Mouse (Mus musculus) MEL (cell line): ENCODE measurements around the gene Dhrs11.
A peak's percentile ranks its signal among the peaks of the same experiment; 100 is the strongest.

Source experiments
- CHD2 ChIP-seq: IDR thresholded peaks from 2 replicates; pipeline ENCODE4 v1.6.1; 2011; ENCODE audit warnings: low read length, improper control_type of control experiment
- CTCF ChIP-seq, 3 experiments: IDR thresholded peaks in 2 of 3; conservative IDR thresholded peaks in 1 of 3; 2 replicates each; pipeline ENCODE4 v1.5.1; 2011 to 2012; ENCODE audit warnings: low read length in 3 of 3, low read depth in 2 of 3, mild to moderate bottlenecking in 2 of 3, improper control_type of control experiment in 1 of 3, inconsistent platforms in 1 of 3, mixed read lengths in 1 of 3, moderate library complexity in 1 of 3; ENCODE audit not compliant: control insufficient read depth in 1 of 3, insufficient read depth in 1 of 3, poor library complexity in 1 of 3, severe bottlenecking in 1 of 3
- E2F4 ChIP-seq: IDR thresholded peaks from 2 replicates; pipeline ENCODE4 v1.6.1; 2011; ENCODE audit warnings: low read depth, low read length, improper control_type of control experiment, borderline replicate concordance
- GABPA ChIP-seq: IDR thresholded peaks from 2 replicates; pipeline ENCODE4 v1.6.1; 2012; ENCODE audit warnings: low read depth, mild to moderate bottlenecking, inconsistent platforms, low read length, improper control_type of control experiment, moderate library complexity
- GATA1 ChIP-seq: IDR thresholded peaks from 2 replicates; pipeline ENCODE4 v1.6.1; 2011; ENCODE audit warnings: low read depth, low read length, improper control_type of control experiment
- MXI1 ChIP-seq: IDR thresholded peaks from 2 replicates; pipeline ENCODE4 v1.6.1; 2011; ENCODE audit warnings: mild to moderate bottlenecking, low read depth, low read length, improper control_type of control experiment
- POLR2A ChIP-seq, 2 experiments: IDR thresholded peaks; 2 replicates each; pipeline ENCODE4 v1.6.1; 2011 to 2012; ENCODE audit warnings: low read length in 2 of 2, mild to moderate bottlenecking in 2 of 2, control low read depth in 1 of 2, improper control_type of control experiment in 1 of 2, low read depth in 1 of 2, moderate library complexity in 1 of 2; ENCODE audit not compliant: control insufficient read depth in 1 of 2, insufficient read depth in 1 of 2, poor library complexity in 1 of 2
- POLR2AphosphoS2 ChIP-seq: IDR thresholded peaks from 2 replicates; pipeline ENCODE4 v1.6.1; 2011; ENCODE audit warnings: low read length, improper control_type of control experiment
- RAD21 ChIP-seq: IDR thresholded peaks from 2 replicates; pipeline ENCODE4 v1.6.1; 2011; ENCODE audit warnings: mild to moderate bottlenecking, low read depth, low read length, improper control_type of control experiment
- USF2 ChIP-seq, 2 experiments: IDR thresholded peaks; 2 replicates each; pipeline ENCODE4 v1.6.1; 2011 to 2012; ENCODE audit warnings: improper control_type of control experiment in 2 of 2, low read length in 2 of 2, borderline replicate concordance in 1 of 2, inconsistent platforms in 1 of 2, low read depth in 1 of 2, mild to moderate bottlenecking in 1 of 2; ENCODE audit not compliant: insufficient read depth in 1 of 2

- TF ChIP-seq E2F4: no peak
- TF ChIP-seq GABPA: no peak
- no peak for TF ChIP-seq CTCF (IDR thresholded peaks at IDR 0.05 in 2 of 3, conservative IDR thresholded peaks at IDR 0.05 in 1 of 3; ENCODE audit: control insufficient read depth in 1 of 3, insufficient read depth in 1 of 3, low read depth in 2 of 3, low read length in 3 of 3, poor library complexity in 1 of 3, severe bottlenecking in 1 of 3)
- TF ChIP-seq USF2 (IDR thresholded peaks at IDR 0.05; ENCODE audit: borderline replicate concordance in 1 of 2, insufficient read depth in 1 of 2, low read depth in 1 of 2, low read length in 2 of 2): no peak
- no peak; a peak in 1 of 4 replicates for TF ChIP-seq POLR2A (IDR thresholded peaks at IDR 0.05; ENCODE audit: control insufficient read depth in 1 of 2, insufficient read depth in 1 of 2, low read depth in 1 of 2, low read length in 2 of 2, poor library complexity in 1 of 2)
- no peak for TF ChIP-seq CHD2
- TF ChIP-seq GATA1: no peak
- no peak for TF ChIP-seq RAD21
- TF ChIP-seq POLR2AphosphoS2: 0 out of 2 replicates have a peak, but pooled peaks have one; percentile 9
- TF ChIP-seq MXI1: no peak
Observed at GRCm38 (mm10) chr11:84846741-84847474, 18.1 kb upstream of the Dhrs11 start.
